Mouse (Mus musculus) hindbrain, embryonic 16.5 days (tissue): ENCODE results near the gene Stpg1. TPM values are rescaled to one million over a fixed set of nuclear protein-coding genes. Genes with fewer than 3 reads are reported as not detected.
A peak's percentile ranks its signal among the peaks of the same experiment; 100 is the strongest.

Experiments
- ATAC-seq: fragments of 200-750 bp; cut with Nextera tagmentation; 2 replicates; pipeline ENCODE4 v1.8.0; 2017; ENCODE audit warnings: moderate TSS enrichment, moderate library complexity
- H3K27ac ChIP-seq: fragments of 300-500 bp; sonication (generic); 2 replicates; pipeline ENCODE4 v1.5.1; 2014; ENCODE audit warnings: low read depth, mild to moderate bottlenecking, control low read depth, low read length, moderate library complexity
- H3K27me3 ChIP-seq: fragments of 300-500 bp; sonication (generic); replicated peaks from 2 replicates; pipeline ENCODE4 v1.6.1; 2014; ENCODE audit warnings: low read length; ENCODE audit not compliant: control insufficient read depth, insufficient read depth
- H3K36me3 ChIP-seq: fragments of 300-500 bp; sonication (generic); 2 replicates; pipeline ENCODE4 v1.6.1; 2014; ENCODE audit warnings: mild to moderate bottlenecking, low read length, moderate library complexity, mixed read lengths; ENCODE audit not compliant: control insufficient read depth, insufficient read depth
- H3K4me1 ChIP-seq: fragments of 300-500 bp; sonication (generic); 2 replicates; pipeline ENCODE4 v1.6.1; 2014; ENCODE audit warnings: low read depth, low read length; ENCODE audit not compliant: control insufficient read depth, insufficient read depth
- H3K4me2 ChIP-seq: fragments of 300-500 bp; sonication (generic); 2 replicates; pipeline ENCODE4 v1.6.1; 2014; ENCODE audit warnings: mild to moderate bottlenecking, low read length, control low read depth, moderate library complexity
- H3K4me3 ChIP-seq: fragments of 300-500 bp; sonication (generic); 2 replicates; pipeline ENCODE4 v1.5.1; 2014; ENCODE audit warnings: mild to moderate bottlenecking, low read length, control low read depth, moderate library complexity
- H3K9ac ChIP-seq: fragments of 300-500 bp; sonication (generic); 2 replicates; pipeline ENCODE4 v1.6.1; 2014; ENCODE audit warnings: low read depth, mild to moderate bottlenecking, control low read depth, low read length, moderate library complexity
- H3K9me3 ChIP-seq: fragments of 300-500 bp; sonication (generic); 2 replicates; pipeline ENCODE4 v1.6.1; 2014; ENCODE audit warnings: mild to moderate bottlenecking, low read length, moderate library complexity; ENCODE audit not compliant: control insufficient read depth
- WGBS: fragments of 180-500 bp; shearing (Covaris S2); extraction: QIAGEN DNeasy Blood & Tissue Kit; methylation state at CpG from one replicate; pipeline ENCODE4 v1.1.7; 2014; 5-methylcytosine and 5-hydroxymethylcytosine counted together
- polyA plus RNA-seq: library from polyadenylated mRNA; unstranded; fragments of >200 nt; fragmentation: Nextera tagmentation; extraction: Ambion mirVana; gene quantifications from 2 replicates; pipeline ENCODE4 v1.2.1, GENCODE M21; 2015

Stpg1 gene
- polyA plus RNA-seq, 1 experiment from 2014 or later, result 0.39 TPM

DNA sequence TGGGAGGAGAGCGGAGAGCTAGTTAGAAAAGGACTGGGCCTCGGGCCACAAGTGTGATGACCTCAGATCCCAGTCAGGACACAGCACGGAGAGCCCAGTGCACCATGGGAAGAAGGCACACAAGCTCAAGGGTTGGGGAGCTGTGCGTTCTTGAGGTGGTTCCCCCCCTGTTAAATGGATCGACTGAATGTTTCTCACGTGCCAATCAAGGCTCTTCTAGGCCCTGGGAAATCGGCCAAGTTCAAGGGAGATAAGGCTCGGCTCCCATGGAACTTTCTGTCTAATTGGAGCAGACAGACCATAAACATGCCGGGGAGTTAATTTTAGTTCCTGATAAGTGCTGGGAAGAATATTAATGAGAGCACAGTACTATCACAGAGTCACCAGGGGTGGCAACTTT is 70.8 kb downstream of the Stpg1 start:
- Histone ChIP-seq H3K4me1 (peaks cover 20% of the 10 kb centered on the region), H3K36me3 (no peaks in the 10 kb centered on the region), H3K27ac (no peak overlapping the region), H3K4me3 (no peak overlapping the region), H3K9ac (no peak overlapping the region), H3K9me3 (no peaks in the 10 kb centered on the region), H3K4me2 (no peak overlapping the region), H3K27me3 (peaks cover 6% of the 10 kb centered on the region; the same call in 1 of the 2 replicates)
- no peak for ATAC-seq
- 38% methylated on average over 9 of the region's 9 CpGs for WGBS

DNA sequence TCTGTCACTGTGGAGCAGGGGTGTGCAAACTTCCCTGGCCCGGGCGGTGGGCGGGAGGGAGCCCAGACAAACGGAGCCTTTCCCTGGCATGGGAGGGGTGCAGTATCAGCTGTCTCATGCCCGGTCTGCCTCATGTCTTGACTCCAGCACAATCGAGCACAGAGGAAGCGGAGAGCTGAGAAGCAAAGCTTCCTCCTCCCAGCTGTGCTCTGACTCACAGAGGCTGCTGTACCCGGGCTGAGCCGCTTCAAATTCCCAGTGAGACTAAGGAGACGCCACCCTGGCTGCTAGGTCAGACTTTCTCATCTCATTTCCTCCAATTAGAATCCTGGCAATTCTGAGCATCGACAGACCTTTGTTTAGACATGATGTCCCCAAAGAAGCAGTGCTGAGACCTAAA is 72.5 kb downstream of the Stpg1 start:
- peaks cover 23% of the 10 kb centered on the region for H3K4me1 ChIP-seq
- no peaks in the 10 kb centered on the region for H3K9me3 ChIP-seq
- H3K4me2 ChIP-seq, result no peak overlapping the region
- H3K27ac ChIP-seq, result no peak overlapping the region
- no peaks in the 10 kb centered on the region for H3K36me3 ChIP-seq
- peaks cover 14% of the 10 kb centered on the region for H3K27me3 ChIP-seq
- no peak overlapping the region for H3K9ac ChIP-seq
- no peak; the same call in 1 of the 2 replicates for ATAC-seq
- H3K4me3 ChIP-seq, result no peak overlapping the region
- 40% methylated on average over 11 of the region's 11 CpGs for WGBS

DNA sequence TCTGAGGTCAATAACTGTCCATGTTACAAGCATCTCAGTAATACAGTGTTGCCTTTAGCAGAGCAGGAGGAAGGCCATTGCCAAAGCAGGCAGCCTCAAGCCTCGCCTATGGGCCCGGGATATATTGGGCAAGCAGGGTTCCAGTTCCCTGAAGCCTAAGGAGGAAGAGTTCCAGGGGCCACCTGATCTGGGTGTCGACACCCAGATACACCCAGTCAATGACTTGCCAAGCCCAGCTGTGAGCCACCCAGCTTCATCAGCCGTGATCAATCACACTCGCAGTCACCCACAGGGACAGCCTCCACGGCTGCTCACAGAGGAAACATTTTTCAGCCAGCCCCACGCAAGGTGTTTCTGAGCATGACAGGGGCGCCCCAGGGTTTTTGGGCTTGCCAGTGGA is 72.9 kb downstream of the Stpg1 start:
- Histone ChIP-seq H3K36me3 (no peaks in the 10 kb centered on the region), H3K9me3 (no peaks in the 10 kb centered on the region), H3K27ac (no peak overlapping the region), H3K27me3 (peaks cover 14% of the 10 kb centered on the region), H3K4me1 (peaks cover 23% of the 10 kb centered on the region), H3K4me3 (no peak overlapping the region), H3K4me2 (no peak overlapping the region), H3K9ac (no peak overlapping the region)
- 52% methylated on average over 8 of the region's 8 CpGs for WGBS
- no peak for ATAC-seq

GRCm38 (mm10) chr4:135569201-135569600 is 74.6 kb downstream of the Stpg1 start:
- H3K36me3 ChIP-seq, result no peaks in the 10 kb centered on the region
- H3K4me3 ChIP-seq, result no peak overlapping the region
- no peaks in the 10 kb centered on the region for H3K9me3 ChIP-seq
- H3K27ac ChIP-seq, result no peak overlapping the region
- H3K9ac ChIP-seq, result no peak overlapping the region
- 16% methylated on average over 11 of the region's 11 CpGs for WGBS
- peaks cover 14% of the 10 kb centered on the region for H3K27me3 ChIP-seq
- H3K4me2 ChIP-seq, result no peak overlapping the region
- H3K4me1 ChIP-seq, result peaks cover 31% of the 10 kb centered on the region
- ATAC-seq, result no peak

DNA sequence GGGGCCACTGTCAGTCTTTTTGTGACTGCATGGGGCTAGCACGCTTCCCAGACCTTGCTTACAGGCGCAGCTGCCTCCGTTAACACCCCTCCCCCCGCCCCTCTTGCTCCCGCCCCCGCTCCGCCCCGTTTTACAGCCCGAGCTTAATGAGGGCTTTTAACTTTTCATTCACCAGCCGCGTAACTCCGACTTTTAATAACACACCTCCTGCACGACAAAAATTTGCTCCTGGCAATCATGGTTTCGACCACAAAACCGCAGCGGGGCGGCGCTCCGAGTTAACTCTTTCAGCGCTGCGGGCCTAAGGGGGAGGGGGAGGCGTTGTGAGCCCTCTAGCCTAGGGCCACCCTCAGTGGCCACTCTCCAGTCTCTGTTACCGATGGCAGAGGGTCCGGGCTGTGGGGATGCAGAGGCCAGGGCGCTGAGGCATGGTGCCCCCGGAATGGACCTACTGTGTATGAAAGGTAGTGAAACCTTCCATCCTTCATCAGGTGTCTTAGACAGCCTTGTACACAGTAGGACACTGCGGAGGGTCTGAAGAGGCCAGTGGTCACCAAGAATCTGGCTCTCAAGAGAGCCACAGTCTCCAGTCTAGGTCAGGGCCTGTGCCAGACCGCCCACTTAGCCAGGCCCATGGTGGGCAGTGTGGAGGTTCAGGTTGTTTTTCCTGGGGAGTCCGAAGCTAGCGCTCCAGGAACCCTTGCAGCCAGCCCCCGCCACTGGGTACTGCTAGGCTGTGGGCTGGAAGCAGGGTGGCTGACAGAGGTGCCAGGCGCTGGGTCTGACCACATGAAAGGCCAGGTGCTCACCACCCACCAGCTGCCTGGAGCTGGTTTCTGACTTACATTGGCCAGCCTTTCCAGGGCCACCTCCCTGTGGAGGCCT is 75.8 kb downstream of the Stpg1 start:
- Histone ChIP-seq H3K27ac (no peak overlapping the region), H3K27me3 (peaks cover 14% of the 10 kb centered on the region), H3K4me3 (peak overlapping the region; percentile 45), H3K9ac (peak overlapping the region; percentile 49), H3K9me3 (no peaks in the 10 kb centered on the region), H3K4me1 (peaks cover 31% of the 10 kb centered on the region), H3K36me3 (no peaks in the 10 kb centered on the region), H3K4me2 (peak overlapping the region; percentile 67)
- ATAC-seq, result no peak
- WGBS, result 12% methylated on average over 32 of the region's 32 CpGs

DNA sequence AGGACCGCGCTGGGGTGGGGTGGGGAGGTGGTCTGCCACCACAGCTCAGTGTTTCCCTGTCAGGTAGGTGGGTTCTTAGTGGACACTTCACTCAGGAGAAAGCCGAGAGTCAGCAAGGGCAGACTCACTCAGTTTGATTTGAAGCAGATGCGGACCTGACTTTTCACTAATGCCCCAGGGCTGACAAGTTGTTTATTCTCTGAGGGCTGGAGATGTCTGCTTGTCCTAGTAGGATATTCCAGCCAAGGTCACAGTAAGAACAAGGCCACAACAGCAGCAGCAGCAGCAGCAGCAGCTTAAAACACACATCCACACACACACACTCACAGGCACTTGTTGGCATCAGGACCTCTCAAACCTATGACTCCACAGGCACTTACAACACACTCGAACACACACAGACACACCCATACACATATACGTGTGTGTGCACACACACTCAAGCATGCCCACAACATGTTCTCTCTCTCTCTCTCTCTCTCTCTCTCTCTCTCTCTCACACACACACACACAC is 76.5 kb downstream of the Stpg1 start:
- Histone ChIP-seq H3K9me3 (no peaks in the 10 kb centered on the region), H3K27ac (no peak overlapping the region), H3K9ac (no peak overlapping the region), H3K4me3 (no peak overlapping the region), H3K4me2 (no peak overlapping the region), H3K36me3 (no peaks in the 10 kb centered on the region), H3K4me1 (peaks cover 31% of the 10 kb centered on the region), H3K27me3 (peaks cover 14% of the 10 kb centered on the region)
- 54% methylated on average over 6 of the region's 6 CpGs for WGBS
- no peak for ATAC-seq

DNA sequence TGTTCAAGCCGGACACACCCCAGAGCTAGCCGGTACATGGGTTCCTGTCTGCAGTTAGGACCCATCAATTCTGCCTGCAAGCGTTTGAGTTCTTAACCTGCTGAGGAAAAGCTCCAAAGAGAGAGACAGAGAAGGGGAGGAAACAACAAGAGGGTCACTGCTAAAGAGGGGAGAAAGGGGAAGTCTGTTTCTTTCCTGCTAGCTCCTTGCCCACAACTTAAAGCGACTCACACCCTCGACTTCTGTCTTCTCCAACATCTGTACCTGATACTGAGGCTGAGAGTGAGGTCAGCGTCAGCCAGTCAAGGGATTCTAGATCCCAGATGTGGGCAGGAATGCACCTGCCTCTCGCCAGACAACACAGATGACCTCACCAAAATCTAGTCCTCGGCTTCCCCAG is 77.7 kb downstream of the Stpg1 start:
- H3K4me2 ChIP-seq, result no peak overlapping the region
- no peak overlapping the region for H3K27ac ChIP-seq
- no peak for ATAC-seq
- no peaks in the 10 kb centered on the region for H3K9me3 ChIP-seq
- H3K36me3 ChIP-seq, result no peaks in the 10 kb centered on the region
- H3K4me1 ChIP-seq, result peaks cover 26% of the 10 kb centered on the region
- no peak overlapping the region for H3K4me3 ChIP-seq
- 33% methylated on average over 8 of the region's 8 CpGs for WGBS
- H3K27me3 ChIP-seq, result peaks cover 14% of the 10 kb centered on the region
- no peak overlapping the region for H3K9ac ChIP-seq

- Histone ChIP-seq H3K4me1 (peaks cover 20% of the 10 kb centered on the region), H3K27me3 (peaks cover 14% of the 10 kb centered on the region), H3K27ac (no peak within 1 kb of the TSS), H3K4me3 (peak within 1 kb of the TSS; percentile 37), H3K9ac (peak within 1 kb of the TSS; percentile 35), H3K36me3 (no peaks in the 10 kb centered on the region), H3K9me3 (no peaks in the 10 kb centered on the region), H3K4me2 (peak within 1 kb of the TSS; percentile 76)
- 1% methylated on average over 31 of the region's 31 CpGs for WGBS
- peak; percentile 58 for ATAC-seq
These were observed 78.7 kb downstream of the Stpg1 start, which contains the start of gene Grhl3 for GRCm38 (mm10) chr4:135573251-135573808. Gene Grhl3, minus strand, starts transcription at chr4:135573630.

GRCm38 (mm10) chr4:135575365-135576140 is 81.0 kb downstream of the Stpg1 start:
- WGBS, result 60% methylated on average over 15 of the region's 15 CpGs
- H3K36me3 ChIP-seq, result no peaks in the 10 kb centered on the region
- no peak overlapping the region for H3K4me2 ChIP-seq
- H3K4me3 ChIP-seq, result no peak overlapping the region
- H3K9ac ChIP-seq, result no peak overlapping the region
- H3K27ac ChIP-seq, result no peak overlapping the region
- peaks cover 6% of the 10 kb centered on the region for H3K27me3 ChIP-seq
- H3K9me3 ChIP-seq, result no peaks in the 10 kb centered on the region
- ATAC-seq, result no peak
- peaks cover 10% of the 10 kb centered on the region for H3K4me1 ChIP-seq
